Mouse (Mus musculus) ES-Bruce4 (cell line): ENCODE measurements at regions not wholly inside any gene's neighbourhood (a gene's known extent, or its start where the extent isn't known, plus 50 kb on each side); places are given as distances from the start of the nearest gene placed in this dataset.
A peak's percentile ranks its signal among the peaks of the same experiment; 100 is the strongest.
"Not testable (repeated sequence)": the region's sequence is repeated elsewhere in the genome, so short reads cannot be mapped to it uniquely, and the experiment has no call there.

Experiments used
- H3K27ac ChIP-seq: 2 replicates; pipeline ENCODE4 v1.5.1; 2012; ENCODE audit warnings: low read length, inconsistent platforms; ENCODE audit not compliant: insufficient read depth
- H3K27me3 ChIP-seq: 2 replicates; pipeline ENCODE4 v1.6.1; 2012; ENCODE audit warnings: mild to moderate bottlenecking, low read length, inconsistent platforms; ENCODE audit not compliant: control insufficient read depth, poor library complexity, insufficient read depth, severe bottlenecking
- H3K36me3 ChIP-seq: 2 replicates; pipeline ENCODE4 v1.6.1; 2012; ENCODE audit warnings: inconsistent platforms, mild to moderate bottlenecking, low read length, moderate library complexity; ENCODE audit not compliant: control insufficient read depth, poor library complexity, insufficient read depth, severe bottlenecking
- H3K4me1 ChIP-seq: one replicate; pipeline ENCODE4 v1.8.1; 2011; ENCODE audit warnings: low read length; ENCODE audit not compliant: control insufficient read depth, insufficient read depth
- H3K4me3 ChIP-seq: 2 replicates; pipeline ENCODE4 v1.5.1; 2011; ENCODE audit warnings: low read depth, mild to moderate bottlenecking, low read length
- H3K9ac ChIP-seq: 2 replicates; pipeline ENCODE4 v1.6.1; 2012; ENCODE audit warnings: low read depth, mild to moderate bottlenecking, inconsistent platforms; ENCODE audit not compliant: poor library complexity, severe bottlenecking
- H3K9me3 ChIP-seq: replicated peaks from 2 replicates; pipeline ENCODE4 v1.6.1; 2012; ENCODE audit warnings: mild to moderate bottlenecking, low read length, inconsistent platforms; ENCODE audit not compliant: control insufficient read depth, poor library complexity, insufficient read depth, severe bottlenecking
- CTCF ChIP-seq: IDR thresholded peaks from one replicate; pipeline ENCODE4 v1.8.1; 2011; ENCODE audit warnings: low read depth, low read length
- EP300 ChIP-seq: IDR thresholded peaks from 2 replicates; pipeline ENCODE4 v1.6.1; 2011; ENCODE audit warnings: low read depth, low read length; ENCODE audit not compliant: insufficient read depth
- POLR2A ChIP-seq: IDR thresholded peaks from one replicate; pipeline ENCODE4 v1.8.1; 2011; ENCODE audit warnings: low read length; ENCODE audit not compliant: insufficient read depth

GRCm38 (mm10) chr3:22681999-22682648 is 605.7 kb downstream of the Tbl1xr1 start:
- H3K27me3 ChIP-seq, result no peaks in the 10 kb centered on the region
- no peak overlapping the region for H3K27ac ChIP-seq
- H3K9me3 ChIP-seq, result no peaks in the 10 kb centered on the region
- no peaks in the 10 kb centered on the region for H3K36me3 ChIP-seq
- H3K4me1 ChIP-seq, result no peaks in the 10 kb centered on the region
- H3K4me3 ChIP-seq, result no peak overlapping the region
- TF ChIP-seq EP300 (no peak), CTCF (no peak), POLR2A (no peak)
- H3K9ac ChIP-seq, result no peak overlapping the region

- Histone ChIP-seq H3K36me3 (no peaks in the 10 kb centered on the region), H3K4me3 (no peak overlapping the region), H3K4me1 (no peaks in the 10 kb centered on the region), H3K27me3 (no peaks in the 10 kb centered on the region), H3K9ac (no peak overlapping the region), H3K27ac (no peak overlapping the region), H3K9me3 (peaks cover 21% of the 10 kb centered on the region)
- TF ChIP-seq POLR2A (no peak), EP300 (no peak), CTCF (no peak)
Observed at GRCm38 (mm10) chr3:22699317-22699716, 622.9 kb downstream of the Tbl1xr1 start.

- not testable (repeated sequence) for H3K27ac ChIP-seq, H3K9ac ChIP-seq, H3K36me3 ChIP-seq
Observed at GRCm38 (mm10) chr3:22701486-22701885, 625.0 kb downstream of the Tbl1xr1 start.

GRCm38 (mm10) chr3:22705673-22706072 is 629.2 kb downstream of the Tbl1xr1 start:
- H3K9me3 ChIP-seq, result peaks cover 26% of the 10 kb centered on the region
- no peak overlapping the region for H3K9ac ChIP-seq
- H3K4me1 ChIP-seq, result no peaks in the 10 kb centered on the region
- no peaks in the 10 kb centered on the region for H3K27me3 ChIP-seq
- TF ChIP-seq CTCF (no peak), EP300 (no peak), POLR2A (no peak)
- no peak overlapping the region for H3K27ac ChIP-seq
- peak overlapping the region; percentile 6; the same call in 1 of the 2 replicates for H3K4me3 ChIP-seq
- no peaks in the 10 kb centered on the region for H3K36me3 ChIP-seq

More at GRCm38 (mm10) chr3:22701486-22701885, 625.0 kb downstream of the Tbl1xr1 start:
- H3K4me3 ChIP-seq, H3K4me1 ChIP-seq, H3K27me3 ChIP-seq: not testable (repeated sequence)
- peaks cover 19% of the 10 kb centered on the region for H3K9me3 ChIP-seq

GRCm38 (mm10) chr3:22745026-22745425 is 668.6 kb downstream of the Tbl1xr1 start:
- Histone ChIP-seq H3K27me3 (no peaks in the 10 kb centered on the region), H3K36me3 (no peaks in the 10 kb centered on the region)

More at GRCm38 (mm10) chr3:22745026-22745425, 668.6 kb downstream of the Tbl1xr1 start:
- TF ChIP-seq CTCF (no peak), EP300 (no peak), POLR2A (no peak)
- Histone ChIP-seq H3K4me1 (no peaks in the 10 kb centered on the region), H3K9me3 (no peaks in the 10 kb centered on the region), H3K27ac (no peak overlapping the region), H3K9ac (no peak overlapping the region), H3K4me3 (no peak overlapping the region)
